Mouse (Mus musculus) cerebellum, adult 8-10 months (tissue): Measurements from ENCODE around the gene Crygn.

Experiments used
- DNase-seq: peaks from one replicate; pipeline ENCODE4 v3.0.0; 2022

Gene Crygn

DNA sequence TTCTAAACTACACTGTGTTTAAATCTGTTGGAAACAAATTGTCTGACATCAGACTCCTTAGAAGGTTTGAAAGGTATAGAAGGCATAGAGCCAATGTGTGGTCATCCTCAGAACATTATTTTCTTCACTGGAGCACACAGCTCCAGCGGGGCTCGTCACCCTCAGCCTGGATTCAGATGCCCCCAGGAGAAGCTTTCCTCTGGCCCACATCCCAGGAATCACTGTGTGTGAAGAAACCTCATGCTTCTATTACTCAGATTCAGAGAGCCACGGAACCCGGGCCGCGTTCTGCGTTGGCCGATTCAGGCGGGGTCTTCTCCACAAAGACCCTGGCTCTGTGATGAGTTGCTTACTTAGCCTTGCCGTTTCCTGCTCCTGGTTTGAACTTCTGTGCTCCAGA is 13.9 kb downstream of the Crygn start:
- no peak for DNase-seq

DNA sequence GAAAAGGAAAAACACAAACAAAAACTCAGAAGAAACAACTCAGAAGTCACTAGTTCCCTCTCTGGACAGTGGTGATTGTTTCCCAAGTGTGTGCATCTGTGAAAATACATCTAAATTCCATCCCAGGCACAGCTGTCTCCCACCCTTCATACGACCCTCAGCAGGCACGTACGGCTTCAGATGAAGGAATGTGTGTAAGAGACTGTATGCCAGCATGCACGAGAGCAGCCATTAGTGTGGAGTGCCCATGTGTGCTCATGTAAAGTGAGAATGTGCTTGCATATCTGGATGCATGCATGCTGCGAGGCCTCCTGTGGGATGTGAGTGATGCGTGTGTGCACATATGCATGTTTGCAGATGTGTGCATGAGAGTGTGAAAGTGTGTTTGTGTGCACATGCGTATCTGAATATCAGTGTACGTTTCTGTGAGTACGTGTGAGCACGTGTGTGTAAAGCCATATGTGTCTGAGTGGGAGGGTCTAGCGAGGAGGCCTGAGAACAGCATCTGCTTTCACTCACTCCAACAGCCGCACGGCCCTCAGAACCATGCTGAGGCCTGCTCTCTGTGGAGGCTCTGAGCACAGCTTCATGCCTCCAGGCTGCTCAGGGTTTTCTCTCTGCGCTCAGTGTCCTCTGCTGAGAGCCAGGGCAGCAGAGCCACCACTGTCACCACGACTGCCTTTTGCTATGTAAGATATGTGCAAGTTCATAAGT is 16.5 kb downstream of the Crygn start:
- DNase-seq = no peak

DNA sequence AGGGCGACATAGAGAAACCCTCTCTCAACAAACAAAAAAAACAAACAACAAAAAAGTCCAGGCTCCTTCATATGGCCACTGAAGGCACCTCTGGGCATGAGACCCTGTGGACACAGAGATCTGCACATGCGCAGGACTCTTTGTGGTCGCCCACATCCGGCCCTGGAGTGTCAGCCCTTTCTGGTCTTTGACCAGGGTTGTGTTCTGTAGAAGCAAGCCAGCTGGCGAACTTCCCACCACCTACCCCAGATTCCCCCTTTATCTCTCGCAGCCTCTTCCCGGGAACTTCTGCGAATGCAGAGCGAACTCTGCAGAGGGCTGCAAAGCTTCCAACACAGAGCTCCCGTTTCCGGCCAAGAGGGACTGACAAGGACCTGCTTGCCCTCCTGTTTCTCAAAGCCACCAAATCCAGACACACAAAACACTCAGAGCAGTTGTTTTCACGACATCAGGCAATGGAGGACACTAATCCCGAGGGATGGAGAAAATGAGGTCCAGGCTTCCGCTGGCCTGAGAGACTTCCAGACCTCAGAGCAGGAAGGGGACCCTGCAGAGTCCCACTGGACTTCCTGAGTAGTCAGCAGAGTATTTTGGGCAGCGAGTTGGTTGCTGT is 18.6 kb downstream of the Crygn start:
- DNase-seq = no peak

DNA sequence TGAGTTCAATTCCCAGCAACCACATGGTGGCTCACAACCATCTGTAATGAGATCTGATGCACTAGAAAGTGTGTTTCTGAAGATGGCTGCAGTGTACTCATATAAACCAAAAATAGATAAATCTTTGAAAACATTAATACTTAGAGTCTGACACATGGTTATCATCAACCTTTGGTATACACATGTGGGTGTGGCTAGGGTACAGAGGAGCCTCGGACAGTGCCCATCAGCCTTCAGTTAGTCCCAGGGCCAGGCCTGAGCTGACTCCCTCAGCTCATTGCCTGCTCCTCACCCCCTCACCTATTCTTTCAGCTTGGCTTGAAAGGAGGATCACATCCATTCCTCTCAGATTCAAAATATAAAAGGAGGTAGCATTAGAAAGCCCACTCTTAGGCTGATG is 19.3 kb downstream of the Crygn start:
- no peak for DNase-seq

DNA sequence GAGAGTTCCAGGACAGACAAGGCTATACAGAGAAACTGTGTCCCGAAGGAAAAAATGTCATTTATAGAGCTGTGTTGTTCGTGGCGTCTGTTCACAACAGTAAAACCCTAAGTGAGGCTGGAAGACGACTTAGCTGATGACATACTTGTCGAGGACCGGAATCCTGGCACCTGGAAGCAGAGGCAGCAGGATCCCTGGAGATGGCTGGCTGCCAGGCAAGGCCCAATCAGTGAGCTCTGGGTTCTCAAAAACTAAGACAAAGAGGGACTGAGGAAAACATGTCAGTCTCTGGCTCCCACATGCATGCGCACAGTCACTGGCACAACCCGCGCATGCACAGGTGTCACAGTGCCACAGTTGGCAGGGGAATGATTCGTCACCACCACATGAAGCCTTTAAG is 20.2 kb downstream of the Crygn start:
- no peak for DNase-seq

DNA sequence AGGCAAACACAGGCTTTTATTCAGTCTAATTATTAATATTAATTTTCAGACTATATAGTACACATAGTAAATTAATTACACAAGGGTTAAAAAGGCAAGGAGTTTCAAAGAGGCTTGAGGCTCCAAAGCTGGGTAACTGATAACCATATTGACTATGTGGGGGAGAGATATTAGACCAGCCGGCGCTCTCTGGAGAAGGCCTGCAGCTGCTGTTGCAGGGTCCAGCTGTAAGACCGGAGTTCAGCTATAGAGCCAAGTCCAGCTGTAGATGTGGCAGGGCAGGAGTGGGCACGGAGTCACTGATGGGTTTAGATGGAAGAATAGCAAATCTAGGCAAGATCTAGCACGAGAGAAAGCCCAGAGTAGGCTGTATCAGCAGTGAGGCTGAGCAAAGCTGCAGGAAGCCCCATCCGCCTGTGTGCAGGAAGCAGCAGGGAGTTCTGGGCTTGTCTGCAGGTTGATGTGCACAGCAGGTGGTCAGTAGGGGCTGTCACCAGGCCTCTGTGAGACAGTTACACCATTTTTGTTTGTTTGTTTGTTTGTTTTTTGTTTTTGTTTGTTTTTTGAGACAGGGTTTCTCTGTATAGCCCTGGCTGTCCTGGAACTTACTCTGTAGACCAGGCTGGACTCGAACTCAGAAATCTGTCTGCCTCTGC is 23.9 kb downstream of the Crygn start:
- no peak for DNase-seq

DNA sequence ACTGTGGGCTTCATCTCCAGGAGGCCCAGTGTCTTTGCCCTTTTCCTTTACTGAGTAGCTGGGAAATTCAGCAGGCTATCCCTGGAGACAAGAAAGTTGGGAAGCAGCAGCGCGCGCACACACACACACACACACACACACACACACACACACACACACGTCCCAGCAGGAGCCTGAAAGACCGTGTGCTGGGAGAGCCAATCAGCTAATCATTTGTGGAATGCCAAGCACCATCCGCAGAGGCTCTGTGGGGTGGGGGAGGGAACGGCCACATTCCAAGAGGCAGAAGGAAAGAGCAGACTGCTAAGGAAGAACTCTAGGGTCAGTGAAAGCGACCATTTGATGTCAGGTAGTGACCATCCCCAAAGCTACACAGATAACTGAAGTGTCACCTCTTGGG is 24.7 kb downstream of the Crygn start:
- DNase-seq = no peak

DNA sequence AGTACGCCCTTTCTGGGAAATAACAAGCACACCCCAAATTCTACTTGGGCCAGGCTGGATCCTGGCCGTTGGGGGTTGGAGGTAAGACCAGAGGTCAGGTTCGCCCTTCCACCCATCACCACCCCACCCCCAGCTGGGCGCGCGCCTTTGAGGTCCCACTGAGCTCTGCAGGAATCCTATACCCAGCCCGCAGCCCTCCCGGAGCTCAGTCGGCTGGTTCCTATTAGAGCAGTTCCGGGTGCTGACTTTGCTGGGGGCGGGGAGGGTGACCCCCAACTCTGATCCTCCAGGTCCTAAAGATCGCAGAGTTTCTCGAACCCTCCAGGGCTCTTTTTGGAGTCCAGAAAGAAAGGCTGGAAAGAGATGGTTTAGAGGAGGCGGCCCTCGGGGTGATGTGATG is 26.8 kb downstream of the Crygn start:
- DNase-seq = no peak

DNA sequence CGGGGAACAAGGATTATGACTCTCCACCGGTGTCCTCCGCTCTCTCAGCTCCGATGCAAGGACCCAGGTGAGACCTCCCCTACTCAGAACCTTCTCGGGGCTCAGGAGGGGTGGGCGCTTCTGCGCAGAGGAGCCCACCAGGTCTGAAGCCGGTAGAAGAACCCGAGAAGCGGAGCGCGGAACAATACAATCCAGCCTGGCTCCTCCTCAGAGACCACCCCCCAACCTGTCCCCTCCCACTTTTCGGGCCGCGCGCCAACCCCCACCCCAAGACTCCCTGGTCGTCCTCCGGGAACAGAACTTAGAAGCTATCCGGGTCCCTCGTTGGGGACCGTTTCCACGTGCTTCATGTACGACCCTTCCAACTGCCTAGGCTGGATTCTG is 27.3 kb downstream of the Crygn start, which contains the start of gene Wdr86:
Wdr86 (minus strand) TSS at position 240 of the 384 bp plus-strand sequence.
- no peak for DNase-seq

DNA sequence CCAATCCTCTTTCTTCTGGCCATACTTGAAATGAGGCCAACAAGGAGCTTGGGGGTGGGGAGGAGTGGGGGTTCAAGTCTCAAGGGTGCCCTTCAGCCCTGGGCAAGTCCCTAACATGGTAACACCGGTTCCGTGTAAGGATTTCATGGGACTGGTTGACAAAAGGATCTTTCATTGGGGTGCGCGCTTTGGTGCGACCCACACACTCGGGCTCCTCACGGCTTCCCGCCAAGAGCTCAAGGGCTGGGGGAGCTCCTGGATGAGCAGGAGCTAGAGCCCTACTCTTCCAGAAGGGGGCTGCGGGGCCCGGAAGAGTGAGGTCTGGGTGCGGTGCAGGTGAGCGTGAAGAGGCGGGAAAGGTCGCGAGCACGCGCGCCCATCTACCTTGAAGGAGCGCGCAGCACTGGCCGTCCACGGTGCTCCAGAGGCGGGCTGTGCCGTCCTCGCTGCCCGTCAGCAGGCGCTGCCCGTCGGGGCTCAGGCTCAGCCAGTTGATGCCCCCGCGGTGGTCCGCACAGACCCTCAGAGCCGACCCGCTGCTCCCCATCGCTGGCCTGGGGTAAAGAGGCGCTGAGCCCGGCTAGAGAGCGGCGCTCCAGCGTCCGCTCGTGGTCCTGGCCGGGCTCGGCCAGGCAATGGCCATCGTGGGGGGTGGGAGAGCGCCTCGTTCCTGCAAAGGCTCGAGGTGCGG is 27.9 kb downstream of the Crygn start:
- DNase-seq = no peak

DNA sequence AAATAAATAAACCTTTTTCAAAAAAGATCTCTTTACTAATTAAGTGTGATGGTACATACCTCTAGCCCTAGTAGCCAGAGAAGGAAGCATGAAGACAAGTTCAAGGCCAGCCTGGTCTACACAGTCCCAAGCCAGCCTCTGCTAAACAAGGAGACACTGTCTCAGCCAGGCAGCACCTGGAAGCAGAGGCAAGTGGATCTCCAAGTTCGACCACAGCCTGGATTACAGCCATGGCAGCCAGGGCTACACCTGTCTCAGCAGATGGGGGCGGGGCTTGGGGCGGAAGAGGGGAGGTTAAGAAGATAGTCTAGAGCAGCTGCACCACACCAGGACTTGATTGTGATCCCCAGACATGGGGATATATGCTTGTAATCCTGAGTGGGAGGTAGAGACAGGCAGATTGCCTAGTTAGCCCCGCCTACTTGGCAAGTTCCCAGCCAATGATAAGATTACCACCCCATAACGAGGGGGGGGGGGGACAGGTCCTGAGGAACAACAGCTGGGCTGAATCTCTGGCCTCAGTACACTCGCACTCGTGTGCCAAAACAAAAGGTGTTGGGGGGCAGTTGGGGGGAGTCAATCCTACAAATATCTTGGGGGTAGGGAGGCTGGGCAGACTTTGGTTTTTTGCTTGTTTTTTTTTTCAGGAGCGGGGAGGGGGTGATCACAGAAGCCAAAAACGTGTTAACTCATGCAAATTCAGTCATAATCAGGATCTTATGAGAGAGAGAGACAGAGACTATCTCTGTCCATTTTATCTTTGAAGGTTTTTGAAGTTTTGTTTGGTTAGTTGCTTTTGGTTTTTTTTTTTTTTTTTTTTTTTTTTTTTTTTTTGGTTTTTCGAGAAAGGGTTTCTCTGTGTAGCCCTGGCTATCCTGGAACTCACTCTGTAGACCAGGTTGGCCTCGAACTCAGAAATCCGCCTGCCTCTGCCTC is 30.6 kb downstream of the Crygn start:
- DNase-seq = no peak

DNA sequence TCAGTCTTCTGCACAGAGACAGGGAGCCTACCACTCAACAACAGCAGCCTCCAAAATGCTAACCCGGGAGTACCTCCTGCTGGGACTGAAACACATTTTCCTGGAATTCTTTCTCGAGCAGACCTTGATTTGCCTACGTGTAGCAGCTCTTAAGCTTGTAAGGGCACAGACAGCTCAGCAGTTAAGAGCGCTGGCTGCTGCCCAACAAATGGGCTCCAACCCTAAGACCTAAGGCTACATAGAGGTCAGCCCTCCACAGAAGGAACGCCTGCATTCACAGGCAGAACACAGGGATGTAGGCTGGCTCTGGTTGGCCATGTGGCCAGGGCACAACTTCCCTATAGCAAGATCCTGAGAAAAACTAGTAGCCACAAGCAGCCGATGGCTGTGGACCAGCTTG is 31.9 kb downstream of the Crygn start:
- no peak for DNase-seq

DNA sequence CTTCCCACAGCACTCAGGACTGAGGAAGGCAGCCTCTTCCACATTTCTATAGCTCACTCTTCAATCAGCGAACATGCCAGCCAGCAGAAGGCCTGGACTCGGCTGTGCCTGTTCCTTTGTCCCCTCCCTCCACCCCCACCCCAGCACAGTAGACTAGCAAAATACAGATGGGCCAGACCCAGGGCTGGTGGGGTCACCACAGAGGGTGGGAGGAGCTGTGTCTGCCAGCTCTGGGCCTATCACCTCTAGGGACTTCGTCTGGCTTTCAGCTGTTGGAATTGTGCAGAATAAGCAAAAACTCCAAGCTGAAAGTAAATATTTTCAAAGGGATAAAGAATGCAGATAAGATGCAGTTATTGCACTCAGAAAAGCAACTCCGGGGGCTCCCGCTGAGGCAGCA is 33.0 kb downstream of the Crygn start:
- DNase-seq = no peak

DNA sequence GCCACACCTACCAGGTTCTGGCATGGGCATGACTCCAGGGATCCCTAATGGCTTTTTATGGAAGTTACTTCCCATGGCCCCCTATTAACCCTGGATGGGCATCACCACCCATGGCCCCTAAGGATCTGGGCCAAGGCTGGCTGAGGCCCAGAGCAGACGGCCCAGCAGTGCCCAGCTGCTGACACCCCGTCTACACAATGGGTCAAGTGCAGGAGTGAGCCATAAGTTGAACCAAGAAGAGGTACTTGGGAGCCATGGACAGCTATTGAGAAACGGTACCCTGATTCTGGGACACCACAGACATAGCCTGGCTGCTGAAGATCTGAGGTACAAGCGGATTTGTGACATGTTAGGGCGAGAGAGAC is 33.6 kb downstream of the Crygn start:
- no peak for DNase-seq

DNA sequence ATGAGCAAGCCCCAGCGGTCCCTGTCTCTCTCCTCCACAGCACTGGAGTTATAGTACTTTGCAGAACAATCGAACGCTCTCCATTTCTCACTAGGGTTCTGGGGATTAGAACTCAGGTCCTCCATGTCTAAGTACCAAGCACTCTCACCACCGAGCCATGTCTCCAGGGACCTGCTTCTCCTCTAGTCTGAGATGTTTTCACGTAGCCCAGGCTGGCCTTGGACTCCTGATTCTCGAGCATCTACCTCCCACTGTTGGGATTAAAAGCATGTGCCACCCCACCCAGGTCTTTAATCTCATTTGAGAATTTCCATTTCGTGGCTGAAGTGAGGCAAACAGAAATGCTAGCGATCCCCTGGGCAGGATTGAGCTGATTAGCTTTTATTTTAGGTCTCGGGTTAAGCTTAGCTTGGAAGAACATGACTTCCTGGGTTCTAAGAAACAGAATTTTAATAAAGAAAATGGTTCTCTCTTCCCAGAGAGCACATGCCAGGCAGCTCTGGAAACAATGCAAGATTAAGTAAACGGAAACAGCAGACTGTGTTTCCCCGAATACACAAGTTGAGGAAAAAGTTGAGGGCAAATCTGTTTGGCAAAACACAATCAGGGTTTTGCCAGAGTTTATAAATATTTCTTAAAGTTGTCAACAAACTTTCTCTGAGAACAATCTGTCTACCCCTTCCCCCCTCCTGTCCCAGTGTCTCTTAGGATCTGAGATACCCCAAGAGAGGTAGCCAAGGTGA is 34.1 kb downstream of the Crygn start:
- no peak for DNase-seq

DNA sequence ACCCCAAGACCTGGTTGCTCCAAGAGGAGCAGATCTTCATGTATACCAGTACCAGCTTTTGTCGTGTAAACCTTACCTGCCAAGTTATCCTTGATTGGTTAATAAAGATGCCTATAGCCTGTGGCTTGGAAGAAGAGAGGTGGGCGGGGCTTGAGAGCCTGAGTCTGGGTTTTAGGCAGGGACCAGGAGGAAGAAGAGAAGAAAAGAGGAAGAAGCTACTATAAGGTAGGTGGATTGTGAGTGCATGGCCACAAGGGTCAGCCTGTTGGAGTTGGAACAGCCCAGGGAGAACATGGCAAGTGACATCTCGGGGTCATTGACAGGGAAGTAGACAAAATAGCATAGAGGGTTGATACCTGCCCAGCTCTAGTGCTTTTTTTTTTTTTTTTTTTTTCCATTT is 38.0 kb downstream of the Crygn start:
- no peak for DNase-seq

DNA sequence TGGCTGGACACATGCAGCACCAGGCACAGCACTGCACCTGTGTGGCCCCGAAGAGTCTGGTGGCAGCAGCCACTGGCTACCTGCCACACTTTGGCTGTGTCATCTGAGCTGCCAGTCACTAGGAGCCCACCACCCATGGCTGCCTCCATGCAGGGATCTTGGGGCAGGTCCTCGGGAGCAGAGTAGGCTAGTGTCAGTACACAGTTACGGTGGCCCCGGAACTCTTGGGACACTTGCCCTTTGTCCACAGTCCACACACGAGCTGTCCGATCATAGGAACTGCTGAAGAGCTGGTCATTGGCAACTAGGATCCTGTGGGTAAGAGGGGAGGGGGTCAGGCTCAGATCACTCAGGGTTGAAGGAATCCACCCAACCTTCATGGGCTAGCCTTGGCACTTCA is 39.7 kb downstream of the Crygn start:
- no peak for DNase-seq

DNA sequence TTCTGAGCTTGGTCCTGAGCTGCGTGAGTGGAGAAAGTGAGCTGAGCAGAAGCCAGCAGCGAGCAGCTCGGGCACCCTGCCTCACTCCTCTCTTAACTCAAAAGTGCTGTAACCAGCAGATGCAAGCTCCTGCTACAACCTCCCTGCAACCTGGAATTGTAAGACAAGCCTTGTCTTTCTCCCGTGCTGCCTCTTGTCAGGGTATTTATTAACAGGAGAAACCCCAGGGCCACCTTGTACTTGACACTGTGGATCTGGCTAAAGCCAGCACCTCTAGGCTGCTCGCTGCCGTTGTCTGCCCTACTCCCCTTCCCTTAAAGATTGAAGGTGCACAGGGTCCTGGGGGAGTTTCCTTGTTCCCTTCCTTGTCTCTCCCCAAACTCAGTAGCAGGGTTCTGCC is 43.8 kb downstream of the Crygn start:
- DNase-seq = no peak

DNA sequence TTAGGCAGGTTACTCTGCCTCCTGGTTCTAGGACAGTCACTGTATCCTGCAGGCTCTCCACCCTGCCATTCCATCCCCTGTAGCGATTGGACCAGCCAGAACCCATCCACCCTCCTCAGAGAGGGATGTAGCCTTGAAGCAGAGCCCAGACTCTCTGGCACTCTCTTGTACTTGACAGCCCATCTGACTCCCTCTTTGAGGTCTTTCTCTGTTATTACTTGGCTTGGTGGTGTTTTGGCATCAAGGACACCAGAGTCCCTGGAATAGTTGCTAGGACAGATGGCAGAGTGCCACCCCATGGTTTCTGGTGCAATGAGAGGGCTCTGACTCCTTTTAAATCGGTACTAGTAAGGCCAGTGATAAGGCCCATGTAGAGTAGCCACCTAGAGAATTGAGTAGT is 44.6 kb downstream of the Crygn start:
- DNase-seq = peak; percentile 59

DNA sequence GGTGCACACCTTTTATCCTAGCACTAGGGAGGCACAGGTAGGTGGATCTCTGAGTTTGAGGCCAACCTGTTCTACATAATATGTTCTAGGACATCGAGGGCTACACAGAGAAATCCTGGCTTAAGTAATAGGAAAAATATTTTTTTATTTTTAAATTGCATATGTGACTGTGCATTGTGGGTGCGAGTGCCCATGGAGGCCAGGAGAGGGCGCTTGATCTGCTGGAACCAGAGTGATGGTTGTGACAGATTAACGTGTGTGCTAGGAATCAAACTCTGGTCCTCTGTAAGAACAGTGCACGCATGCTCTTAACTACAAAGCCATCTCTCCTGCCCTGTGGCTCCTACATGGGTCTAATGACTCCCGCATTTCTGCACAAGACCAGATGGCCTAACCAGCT is 46.2 kb downstream of the Crygn start:
- DNase-seq = no peak

DNA sequence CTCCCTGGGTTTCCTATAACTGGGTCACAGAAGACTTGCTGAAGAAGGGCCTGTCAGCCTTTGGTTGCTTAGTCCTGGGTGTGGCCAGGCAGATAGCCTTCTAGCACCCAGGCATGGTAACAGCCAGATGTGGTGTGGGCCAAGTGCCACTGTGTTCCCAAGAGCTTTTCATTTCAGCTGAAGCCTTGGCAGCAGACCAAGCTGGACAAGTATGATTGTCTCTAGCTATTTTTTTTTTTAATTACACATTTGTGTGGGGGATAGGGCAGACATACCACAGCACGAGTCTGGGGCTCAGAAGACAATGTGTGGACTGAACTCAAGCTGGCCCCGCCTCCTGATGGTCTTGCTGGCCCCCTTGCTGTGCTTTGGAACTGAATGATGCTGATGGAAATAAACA is 47.8 kb downstream of the Crygn start:
- DNase-seq = no peak

DNA sequence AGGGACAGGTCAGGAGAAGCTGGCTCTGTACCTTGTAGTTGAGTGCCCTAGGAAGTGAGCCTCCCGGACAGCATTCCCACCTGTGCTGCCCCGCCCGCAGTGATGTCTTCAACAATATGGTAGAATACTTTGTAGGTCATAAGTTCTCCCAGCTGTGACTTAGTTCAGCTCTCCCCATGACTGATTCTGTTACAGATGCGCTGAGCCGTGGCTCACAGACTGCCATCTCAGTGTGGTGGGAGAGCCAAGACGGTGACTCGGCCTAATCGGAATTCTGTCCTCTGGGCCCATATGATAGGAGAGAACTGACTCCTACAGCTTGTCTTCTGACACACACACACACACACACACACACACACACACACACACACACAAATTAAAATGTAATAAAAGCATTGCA is 53.2 kb downstream of the Crygn start:
- no peak for DNase-seq
